Mouse (Mus musculus) brain, embryonic 14.5 days (tissue): ENCODE measurements around the gene Trp63.

Source experiments
- CTCF ChIP-seq: fragments of 200-500 bp; IDR thresholded peaks from 2 replicates; pipeline ENCODE4 v1.5.1; 2012; ENCODE audit warnings: inconsistent platforms, mild to moderate bottlenecking, moderate library complexity, borderline replicate concordance; ENCODE audit not compliant: insufficient read depth, insufficient read length; ENCODE audit errors: extremely low read depth
- POLR2A ChIP-seq: fragments of 200-500 bp; IDR thresholded peaks from 2 replicates; pipeline ENCODE4 v1.6.1; 2012; ENCODE audit warnings: mild to moderate bottlenecking, inconsistent platforms, borderline replicate concordance; ENCODE audit not compliant: poor library complexity, insufficient read depth, insufficient read length, severe bottlenecking; ENCODE audit errors: extremely low read depth

GRCm38 (mm10) chr16:25900389-25900908 is 216.9 kb downstream of the Trp63 start:
- no peak for TF ChIP-seq CTCF
- no peak for TF ChIP-seq POLR2A
